Mouse (Mus musculus): Measurements from ENCODE around the gene Impdh1. TPM values are rescaled to one million over a fixed set of nuclear protein-coding genes. Genes with fewer than 3 reads are reported as not detected.
A peak's percentile ranks its signal among the peaks of the same experiment; 100 is the strongest.

Gene Impdh1
- polyA plus RNA-seq, 1 experiment from 2014 or later, result 28.0 TPM

DNA sequence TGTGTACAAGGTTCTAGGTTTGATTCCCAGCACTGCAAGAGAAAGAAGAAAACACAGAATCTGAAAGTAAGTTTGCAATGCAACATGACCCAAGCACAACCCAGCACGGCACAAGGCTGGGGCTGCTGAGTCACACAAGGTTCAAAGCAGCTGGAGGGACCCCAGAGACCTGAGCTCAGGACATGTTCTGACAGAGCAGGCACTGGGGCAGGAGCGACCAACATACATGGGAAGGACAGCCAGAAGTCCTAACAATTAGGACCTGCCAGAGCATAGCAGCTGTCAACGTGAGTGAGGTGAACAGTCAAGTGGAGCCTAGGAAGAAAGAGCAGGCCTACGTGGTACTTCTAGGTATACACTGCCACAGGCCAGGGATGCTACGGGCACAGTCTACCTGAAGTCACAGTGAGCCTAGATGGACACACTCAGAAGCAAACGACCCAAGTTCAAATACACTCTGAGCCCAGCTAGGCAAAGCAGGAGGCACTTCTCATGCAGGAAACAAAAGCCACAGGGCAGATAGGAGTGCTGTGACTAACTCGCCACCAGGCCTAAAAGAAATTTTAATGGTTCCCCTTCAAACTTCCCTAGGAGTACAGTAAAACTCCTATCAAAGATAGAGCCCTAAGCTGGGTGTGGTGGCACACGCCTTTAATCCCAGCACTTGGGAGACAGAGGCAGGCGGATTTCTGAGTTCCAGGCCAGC is 5.8 kb downstream of the Impdh1 start:
- Histone ChIP-seq H3K9ac (ENCODE audit: low read length) (no peak overlapping the region), H3K36me3 (ENCODE audit: control insufficient read depth, insufficient read depth, low read length) (peaks cover 4% of the 10 kb centered on the region; the same call in 1 of the 2 replicates), H3K4me3 (ENCODE audit: low read depth, low read length) (no peak overlapping the region), H3K4me2 (replicated peaks; ENCODE audit: low read depth) (no peak overlapping the region), H3K27me3 (ENCODE audit: control insufficient read depth, insufficient read depth, low read length) (no peaks in the 10 kb centered on the region), H3K4me1 (replicated peaks; ENCODE audit: control insufficient read depth, insufficient read depth) (peaks cover 10% of the 10 kb centered on the region), H3K9me3 (ENCODE audit: control insufficient read depth, low read length) (no peaks in the 10 kb centered on the region), H3K27ac (replicated peaks) (no peak overlapping the region)
- 66% methylated on average over 9 of the region's 9 CpGs for WGBS
- no peak for ATAC-seq (ENCODE audit: low FRiP score, low TSS enrichment)
- TF ChIP-seq CTCF (IDR thresholded peaks at IDR 0.05; ENCODE audit: low read depth), result no peak
- no peak for TF ChIP-seq EP300 (optimal IDR thresholded peaks at IDR 0.05)
- no peak for DNase-seq (ENCODE audit: low spot score)

DNA sequence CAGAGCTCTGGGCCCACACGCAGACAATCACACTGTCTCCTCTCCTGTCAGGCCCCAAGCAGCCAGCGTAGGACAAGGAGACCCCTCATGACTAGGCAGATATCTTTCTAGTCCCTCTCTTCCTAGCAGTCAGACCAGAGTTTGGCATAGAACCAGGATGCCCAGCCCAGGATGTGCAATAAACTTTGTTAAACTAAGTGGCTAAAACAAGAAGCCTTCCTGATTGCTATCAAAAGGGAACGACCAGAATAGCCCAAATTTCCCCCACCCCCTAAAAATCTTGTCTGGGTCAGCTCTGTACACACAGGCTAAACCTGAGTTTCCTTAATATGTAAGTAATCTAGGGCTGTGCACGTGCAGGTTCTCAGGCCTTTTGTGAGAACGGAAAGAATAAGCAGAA is 8.0 kb downstream of the Impdh1 start:
- H3K9ac ChIP-seq (ENCODE audit: low read length), result no peak overlapping the region
- no peak overlapping the region for H3K4me2 ChIP-seq (replicated peaks; ENCODE audit: low read depth)
- peaks cover 10% of the 10 kb centered on the region for H3K4me1 ChIP-seq (replicated peaks; ENCODE audit: control insufficient read depth, insufficient read depth)
- H3K4me3 ChIP-seq (ENCODE audit: low read depth, low read length), result no peak overlapping the region
- no peak for DNase-seq (ENCODE audit: low spot score)
- peaks cover 6% of the 10 kb centered on the region; the same call in 1 of the 2 replicates for H3K36me3 ChIP-seq (ENCODE audit: control insufficient read depth, insufficient read depth, low read length)
- WGBS, result 79% methylated on average over 5 of the region's 5 CpGs
- H3K27ac ChIP-seq (replicated peaks), result no peak overlapping the region
- TF ChIP-seq CTCF (IDR thresholded peaks at IDR 0.05; ENCODE audit: low read depth), result no peak
- no peak for TF ChIP-seq EP300 (optimal IDR thresholded peaks at IDR 0.05)
- no peaks in the 10 kb centered on the region for H3K27me3 ChIP-seq (ENCODE audit: control insufficient read depth, insufficient read depth, low read length)
- H3K9me3 ChIP-seq (ENCODE audit: control insufficient read depth, low read length), result no peaks in the 10 kb centered on the region
- no peak for ATAC-seq (ENCODE audit: low FRiP score, low TSS enrichment)

DNA sequence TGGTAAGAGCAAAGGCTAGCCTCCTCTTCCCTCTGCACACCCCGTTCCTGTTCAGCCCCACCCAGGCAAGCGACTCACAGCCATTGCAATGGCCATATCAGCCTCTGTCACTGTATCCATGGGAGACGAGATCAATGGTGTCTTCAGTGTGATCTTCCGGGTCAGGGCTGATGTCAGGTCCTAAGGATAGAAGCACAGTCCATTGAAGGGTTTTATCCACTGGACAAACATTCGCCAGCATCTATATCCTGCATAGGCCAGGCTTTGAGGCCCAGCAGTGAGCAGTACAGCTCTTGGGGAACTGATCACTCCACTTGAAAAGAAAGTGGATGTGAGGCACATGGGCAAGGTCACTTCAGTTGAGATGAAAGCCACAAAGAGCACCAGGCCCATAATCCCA is 9.1 kb downstream of the Impdh1 start:
- peaks cover 7% of the 10 kb centered on the region; the same call in 1 of the 2 replicates for H3K4me1 ChIP-seq (replicated peaks; ENCODE audit: control insufficient read depth, insufficient read depth)
- no peak for TF ChIP-seq CTCF (IDR thresholded peaks at IDR 0.05; ENCODE audit: low read depth)
- TF ChIP-seq EP300 (optimal IDR thresholded peaks at IDR 0.05), result no peak
- no peak overlapping the region for H3K4me3 ChIP-seq (ENCODE audit: low read depth, low read length)
- peaks cover 9% of the 10 kb centered on the region; the same call in 1 of the 2 replicates for H3K36me3 ChIP-seq (ENCODE audit: control insufficient read depth, insufficient read depth, low read length)
- no peaks in the 10 kb centered on the region for H3K9me3 ChIP-seq (ENCODE audit: control insufficient read depth, low read length)
- no peak overlapping the region for H3K4me2 ChIP-seq (replicated peaks; ENCODE audit: low read depth)
- H3K27me3 ChIP-seq (ENCODE audit: control insufficient read depth, insufficient read depth, low read length), result no peaks in the 10 kb centered on the region
- no peak overlapping the region for H3K27ac ChIP-seq (replicated peaks)
- H3K9ac ChIP-seq (ENCODE audit: low read length), result no peak overlapping the region
- DNase-seq (ENCODE audit: low spot score), result no peak
- WGBS, result 90% methylated on average over 5 of the region's 5 CpGs
- no peak for ATAC-seq (ENCODE audit: low FRiP score, low TSS enrichment)

DNA sequence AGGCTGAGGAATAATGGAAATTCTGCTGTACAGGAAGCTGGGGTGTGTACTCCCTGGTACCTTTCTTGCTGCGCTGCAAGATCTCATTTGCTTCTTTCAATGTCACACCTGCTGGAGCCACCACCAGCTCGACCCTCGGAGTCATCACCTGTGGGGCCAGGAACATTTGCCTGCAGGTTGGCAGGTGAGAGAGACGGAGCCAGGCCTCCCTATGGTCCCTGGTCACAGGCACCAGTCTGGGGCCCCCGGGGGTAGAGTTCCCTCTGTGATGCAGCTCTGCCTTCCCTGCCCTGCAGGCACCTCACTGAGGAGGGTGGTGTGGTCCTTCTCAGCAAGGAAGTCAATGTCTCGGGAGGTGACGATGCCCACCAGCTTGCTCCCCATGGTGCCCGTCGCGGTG is 10.2 kb downstream of the Impdh1 start:
- H3K27ac ChIP-seq (replicated peaks), result no peak overlapping the region
- 92% methylated on average over 10 of the region's 10 CpGs for WGBS
- TF ChIP-seq EP300 (optimal IDR thresholded peaks at IDR 0.05) (no peak), CTCF (IDR thresholded peaks at IDR 0.05; ENCODE audit: low read depth) (no peak)
- H3K36me3 ChIP-seq (ENCODE audit: control insufficient read depth, insufficient read depth, low read length), result peaks cover 9% of the 10 kb centered on the region; the same call in 1 of the 2 replicates
- no peak for DNase-seq (ENCODE audit: low spot score)
- no peak overlapping the region for H3K9ac ChIP-seq (ENCODE audit: low read length)
- no peaks in the 10 kb centered on the region for H3K27me3 ChIP-seq (ENCODE audit: control insufficient read depth, insufficient read depth, low read length)
- H3K4me2 ChIP-seq (replicated peaks; ENCODE audit: low read depth), result no peak overlapping the region
- no peak overlapping the region for H3K4me3 ChIP-seq (ENCODE audit: low read depth, low read length)
- no peak for ATAC-seq (ENCODE audit: low FRiP score, low TSS enrichment)
- no peaks in the 10 kb centered on the region; the same call in 1 of the 2 replicates for H3K4me1 ChIP-seq (replicated peaks; ENCODE audit: control insufficient read depth, insufficient read depth)
- H3K9me3 ChIP-seq (ENCODE audit: control insufficient read depth, low read length), result no peaks in the 10 kb centered on the region

DNA sequence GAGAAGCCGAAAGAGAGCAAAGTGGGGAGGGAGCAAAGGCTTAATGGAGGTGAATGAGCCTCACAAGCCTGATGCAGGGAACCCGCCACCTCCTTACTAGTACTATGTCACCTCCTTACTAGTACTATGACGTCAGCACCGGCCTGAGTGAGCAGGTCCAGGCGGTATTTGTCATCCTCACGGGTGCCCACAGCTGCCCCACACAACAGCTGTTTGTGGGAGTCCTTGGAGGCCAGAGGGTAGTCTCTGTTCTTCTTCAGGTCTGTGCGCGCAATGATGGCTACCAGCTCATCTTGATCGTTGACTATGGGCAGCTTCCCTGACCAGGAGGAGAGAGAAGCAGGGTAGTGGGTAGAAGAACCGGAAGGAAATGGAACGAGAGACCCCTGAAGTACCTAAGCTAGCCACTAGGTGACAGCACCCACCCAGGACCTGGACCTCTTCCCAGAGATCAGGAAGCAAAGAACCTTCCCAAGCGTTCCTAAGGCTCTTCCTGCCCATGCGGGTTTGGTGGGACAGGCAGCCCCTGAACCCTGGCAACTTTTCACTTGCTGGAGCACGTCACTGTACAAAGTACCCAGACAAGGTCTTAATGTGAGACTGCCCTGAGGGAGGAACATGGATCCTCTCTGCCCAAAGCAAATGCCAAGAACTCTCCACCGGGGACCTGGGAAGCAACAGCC is 11.1 kb downstream of the Impdh1 start:
- 0 out of 2 replicates have a peak, but pooled peaks have one; percentile 16 for ATAC-seq (ENCODE audit: low FRiP score, low TSS enrichment)
- peaks cover 9% of the 10 kb centered on the region; the same call in 1 of the 2 replicates for H3K36me3 ChIP-seq (ENCODE audit: control insufficient read depth, insufficient read depth, low read length)

More for the DNA sequence above, 11.1 kb downstream of the Impdh1 start:
- H3K4me3 ChIP-seq (ENCODE audit: low read depth, low read length), result no peak overlapping the region
- H3K9me3 ChIP-seq (ENCODE audit: control insufficient read depth, low read length), result no peaks in the 10 kb centered on the region
- H3K27me3 ChIP-seq (ENCODE audit: control insufficient read depth, insufficient read depth, low read length), result no peaks in the 10 kb centered on the region
- TF ChIP-seq EP300 (optimal IDR thresholded peaks at IDR 0.05), result no peak
- TF ChIP-seq CTCF (IDR thresholded peaks at IDR 0.05; ENCODE audit: low read depth), result peak; percentile 93
- DNase-seq (ENCODE audit: low spot score), result peak; percentile 58
- no peak overlapping the region for H3K27ac ChIP-seq (replicated peaks)
- no peaks in the 10 kb centered on the region for H3K4me1 ChIP-seq (replicated peaks; ENCODE audit: control insufficient read depth, insufficient read depth)
- H3K9ac ChIP-seq (ENCODE audit: low read length), result no peak overlapping the region
- H3K4me2 ChIP-seq (replicated peaks; ENCODE audit: low read depth), result no peak overlapping the region
- WGBS, result 54% methylated on average over 15 of the region's 15 CpGs

Measured in stomach, postnatal 0 days (tissue).